Mouse (Mus musculus) spleen, postnatal 4 days (tissue): Measurements from ENCODE around the gene Kbtbd7.
"Not testable (repeated sequence)": the region's sequence is repeated elsewhere in the genome, so short reads cannot be mapped to it uniquely, and the experiment has no call there.

Source experiments
- DNase-seq, 2 experiments: peaks; one replicate each; pipeline ENCODE4 v3.0.0; 2022; ENCODE audit warnings: low spot score in 2 of 2

Kbtbd7 gene

DNA sequence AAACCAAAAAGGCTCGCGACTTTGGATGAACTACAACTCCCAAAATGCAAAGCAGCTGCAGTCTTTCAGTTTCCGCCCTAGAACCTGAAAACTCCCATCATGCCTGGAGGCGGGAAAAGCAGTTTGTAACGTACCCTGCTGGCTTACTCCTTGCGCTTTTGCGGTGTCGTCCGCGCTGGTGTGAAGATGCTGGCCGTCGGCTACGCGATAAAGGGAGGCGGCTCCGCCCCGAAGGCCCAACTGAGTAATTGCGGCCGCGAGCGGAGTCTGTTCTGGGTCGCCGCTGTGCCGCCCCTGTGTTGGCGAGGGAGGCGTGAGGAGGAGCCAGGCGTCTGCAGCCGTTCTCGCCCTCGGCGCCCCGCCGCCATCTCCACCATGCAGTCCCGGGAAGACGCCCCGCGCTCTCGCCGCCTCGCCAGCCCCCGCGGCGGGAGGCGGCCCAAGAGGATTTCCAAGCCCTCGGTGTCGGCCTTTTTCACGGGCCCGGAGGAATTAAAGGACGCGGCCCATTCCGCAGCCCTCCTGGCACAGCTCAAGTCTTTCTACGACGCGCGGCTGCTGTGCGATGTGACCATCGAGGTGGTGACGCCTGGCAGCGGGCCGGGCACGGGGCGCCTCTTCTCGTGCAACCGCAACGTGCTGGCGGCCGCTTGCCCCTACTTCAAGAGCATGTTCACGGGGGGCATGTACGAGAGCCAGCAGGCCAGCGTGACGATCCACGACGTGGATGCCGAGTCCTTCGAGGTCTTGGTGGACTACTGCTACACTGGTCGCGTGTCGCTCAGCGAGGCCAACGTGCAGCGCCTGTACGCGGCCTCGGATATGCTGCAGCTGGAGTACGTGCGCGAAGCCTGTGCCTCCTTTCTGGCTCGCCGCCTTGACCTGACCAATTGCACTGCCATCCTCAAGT, 25.6 kb downstream of the Kbtbd7 start, which contains the start of gene Kbtbd6:
Gene Kbtbd6, plus strand, starts transcription at position 155 of the 910 bp plus-strand sequence.
- peak; percentile 84 to 88 for DNase-seq

DNA sequence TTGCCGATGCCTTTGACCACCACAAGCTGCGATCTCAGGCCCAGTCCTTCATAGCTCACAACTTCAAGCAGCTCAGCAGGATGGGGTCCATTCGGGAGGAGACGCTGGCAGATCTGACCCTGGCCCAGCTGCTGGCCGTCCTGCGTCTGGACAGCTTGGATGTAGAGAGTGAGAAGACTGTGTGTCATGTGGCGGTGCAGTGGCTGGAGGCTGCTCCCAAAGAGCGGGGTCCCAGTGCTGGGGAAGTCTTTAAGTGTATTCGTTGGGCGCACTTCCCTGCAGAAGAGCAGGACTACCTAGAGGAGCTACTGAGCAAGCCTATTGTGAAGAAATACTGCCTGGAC, 26.3 kb downstream of the Kbtbd7 start:
- not testable (repeated sequence) for DNase-seq

DNA sequence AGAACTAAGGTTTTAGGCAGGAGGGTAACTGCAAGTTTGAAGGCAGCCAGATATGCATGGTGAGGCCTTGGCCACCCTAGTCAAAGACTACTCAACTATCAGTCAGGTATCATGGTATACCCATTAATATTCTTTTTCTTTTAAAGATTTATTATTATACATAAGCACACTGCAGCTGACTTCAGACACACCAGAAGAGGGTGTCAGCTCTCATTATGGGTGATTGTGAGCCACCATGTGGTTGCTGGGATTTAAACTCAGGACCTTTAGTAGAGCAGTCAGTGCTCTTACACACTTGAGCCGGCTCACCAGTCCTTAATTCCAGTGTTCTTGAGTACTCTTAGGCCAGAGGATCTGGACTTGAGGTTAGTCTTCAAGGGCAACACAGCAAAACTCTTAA, 34.1 kb downstream of the Kbtbd7 start:
- DNase-seq = no peak

DNA sequence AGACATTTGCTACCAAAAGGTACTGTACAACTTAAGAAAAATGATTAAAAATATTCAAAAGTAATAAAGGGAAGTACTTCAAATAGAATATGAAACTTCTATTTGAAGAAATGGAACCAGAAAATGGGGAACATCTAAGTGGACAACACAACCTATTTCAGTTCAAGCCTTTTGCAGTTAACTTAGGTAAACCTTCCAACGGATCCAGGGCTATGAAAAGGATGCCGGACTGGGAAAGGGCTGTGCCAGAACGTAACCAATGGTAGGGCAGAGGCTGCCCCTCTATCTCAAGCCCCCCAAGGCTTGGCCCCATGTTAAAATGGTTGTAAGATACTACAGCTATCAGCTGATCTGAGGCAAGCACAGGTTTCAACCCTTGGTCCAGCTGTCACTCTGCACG, 34.7 kb downstream of the Kbtbd7 start:
- DNase-seq = no peak

DNA sequence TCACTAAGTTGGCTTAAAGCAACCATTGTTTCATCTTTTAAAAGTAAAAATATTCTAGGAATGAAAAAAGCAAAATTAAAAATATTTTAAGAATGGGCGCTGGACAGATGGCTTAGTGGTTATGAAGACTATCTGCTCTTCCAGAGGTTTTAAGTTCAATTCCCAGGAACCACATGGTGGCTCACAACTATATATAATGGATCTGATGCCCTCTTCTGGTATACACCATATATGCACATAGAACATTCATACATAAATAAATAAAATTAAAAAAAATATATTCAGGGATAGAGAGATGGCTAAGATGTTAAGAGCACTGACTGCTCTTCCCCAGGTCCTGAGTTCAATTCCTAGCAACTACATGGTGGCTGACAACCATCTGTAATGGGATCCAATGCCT, 39.3 kb downstream of the Kbtbd7 start:
- DNase-seq = no peak

DNA sequence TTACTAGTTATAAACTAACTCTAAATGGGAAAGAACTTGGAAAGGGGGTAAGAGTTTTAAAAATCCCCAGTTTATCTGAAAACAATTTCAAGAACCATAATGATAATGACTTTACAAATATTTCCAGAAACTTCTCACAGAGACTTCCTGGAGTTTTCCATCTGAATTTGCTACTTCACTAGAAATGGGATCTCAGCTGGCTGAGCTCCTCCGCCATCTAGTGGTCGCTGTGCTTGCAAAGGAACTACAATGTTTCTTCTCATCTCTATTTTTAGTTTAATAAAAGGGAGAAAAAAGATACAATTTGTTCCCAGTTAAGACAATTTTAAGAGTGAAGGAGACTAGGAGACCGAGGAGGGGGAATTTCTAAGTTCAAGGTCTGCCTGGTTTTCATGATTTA, 41.3 kb downstream of the Kbtbd7 start:
- peak in 1 of 2 experiments; percentile 72 for DNase-seq

DNA sequence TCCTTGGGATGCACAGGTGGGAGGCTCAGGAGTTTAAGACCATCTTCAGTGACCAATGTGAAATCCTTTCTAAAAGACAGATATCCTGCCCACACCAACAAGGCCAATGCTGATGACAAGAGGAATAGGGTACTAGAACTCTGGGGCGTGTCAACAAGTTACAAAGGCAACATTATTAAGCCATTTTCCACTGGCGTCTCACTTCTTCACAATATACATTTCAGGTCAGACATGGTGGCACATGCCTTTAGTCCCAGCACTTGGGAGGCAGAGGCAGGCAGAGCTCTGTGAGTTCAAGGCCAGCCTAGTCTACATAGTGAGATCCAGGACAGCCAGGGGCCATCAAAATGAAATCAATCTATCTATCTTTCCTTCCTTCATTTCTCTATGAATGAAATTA, 47.1 kb downstream of the Kbtbd7 start:
- no peak for DNase-seq
